Mouse (Mus musculus) kidney, embryonic 16.5 days (tissue): ENCODE measurements around the gene Trim80. TPM values are rescaled to one million over a fixed set of nuclear protein-coding genes. Genes with fewer than 3 reads are reported as not detected.

Source experiments
- ATAC-seq: fragments of 200-750 bp; cut with Nextera tagmentation; 2 replicates; pipeline ENCODE4 v1.8.0; 2017; ENCODE audit warnings: moderate TSS enrichment; ENCODE audit not compliant: low FRiP score, low TSS enrichment
- H3K27ac ChIP-seq: fragments of 300-500 bp; sonication (generic); 2 replicates; pipeline ENCODE4 v1.5.1; 2014; ENCODE audit warnings: low read length
- H3K27me3 ChIP-seq: fragments of 300-500 bp; sonication (generic); 2 replicates; pipeline ENCODE4 v1.6.1; 2014; ENCODE audit warnings: low read length, control low read depth, mixed read lengths; ENCODE audit not compliant: insufficient read depth
- H3K36me3 ChIP-seq: fragments of 300-500 bp; sonication (generic); 2 replicates; pipeline ENCODE4 v1.6.1; 2014; ENCODE audit warnings: low read length, control low read depth, mixed read lengths; ENCODE audit not compliant: insufficient read depth
- H3K4me1 ChIP-seq: fragments of 300-500 bp; sonication (generic); 2 replicates; pipeline ENCODE4 v1.6.1; 2014; ENCODE audit warnings: low read length, control low read depth, mixed read lengths; ENCODE audit not compliant: insufficient read depth
- H3K4me2 ChIP-seq: fragments of 300-500 bp; sonication (generic); replicated peaks from 2 replicates; pipeline ENCODE4 v1.6.1; 2014; ENCODE audit warnings: low read depth, low read length
- H3K4me3 ChIP-seq: fragments of 300-500 bp; sonication (generic); 2 replicates; pipeline ENCODE4 v1.5.1; 2014; ENCODE audit warnings: mild to moderate bottlenecking, low read length
- H3K9ac ChIP-seq: fragments of 300-500 bp; sonication (generic); replicated peaks from 2 replicates; pipeline ENCODE4 v1.6.1; 2014; ENCODE audit warnings: low read length
- H3K9me3 ChIP-seq: fragments of 300-500 bp; sonication (generic); 2 replicates; pipeline ENCODE4 v1.6.1; 2016; ENCODE audit warnings: low read length, control low read depth
- WGBS: fragments of 180-500 bp; shearing (Covaris S2); extraction: QIAGEN DNeasy Blood & Tissue Kit; methylation state at CpG from one replicate; pipeline ENCODE4 v1.1.7; 2014; 5-methylcytosine and 5-hydroxymethylcytosine counted together
- polyA plus RNA-seq: library from polyadenylated mRNA; unstranded; fragments of >200 nt; fragmentation: Nextera tagmentation; extraction: Ambion mirVana; gene quantifications from 2 replicates; pipeline ENCODE4 v1.2.1, GENCODE M21; 2015

Trim80 gene
- polyA plus RNA-seq, 1 experiment from 2014 or later, result 0.12 TPM

DNA sequence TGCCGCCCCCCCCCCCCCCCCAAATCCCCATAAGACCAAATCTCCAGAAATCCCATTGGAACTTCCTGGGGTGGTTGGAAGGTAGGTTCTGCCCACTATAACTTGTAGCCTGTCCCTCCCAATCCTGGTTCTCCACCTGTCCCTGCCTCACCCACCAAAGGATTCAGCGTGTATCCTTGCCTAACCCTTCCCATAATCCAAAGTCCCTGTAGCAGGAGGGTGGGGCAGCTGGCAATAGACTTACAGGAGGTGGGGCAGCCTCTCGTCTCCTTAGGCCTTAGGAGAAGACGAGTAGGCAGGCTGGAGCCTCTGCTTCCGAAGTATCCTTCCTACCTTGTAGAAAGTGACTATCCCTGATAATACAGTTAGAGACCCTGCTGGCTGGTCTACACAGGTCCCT lies 15.8 kb downstream of the Trim80 start:
- Histone ChIP-seq H3K36me3 (no peaks in the 10 kb centered on the region), H3K9me3 (no peaks in the 10 kb centered on the region; the same call in 1 of the 2 replicates), H3K27ac (no peak overlapping the region), H3K27me3 (no peaks in the 10 kb centered on the region), H3K4me1 (peaks cover 3% of the 10 kb centered on the region), H3K4me3 (no peak overlapping the region), H3K4me2 (no peak overlapping the region), H3K9ac (no peak overlapping the region)
- 94% methylated on average over 5 of the region's 5 CpGs for WGBS
- ATAC-seq, result no peak

DNA sequence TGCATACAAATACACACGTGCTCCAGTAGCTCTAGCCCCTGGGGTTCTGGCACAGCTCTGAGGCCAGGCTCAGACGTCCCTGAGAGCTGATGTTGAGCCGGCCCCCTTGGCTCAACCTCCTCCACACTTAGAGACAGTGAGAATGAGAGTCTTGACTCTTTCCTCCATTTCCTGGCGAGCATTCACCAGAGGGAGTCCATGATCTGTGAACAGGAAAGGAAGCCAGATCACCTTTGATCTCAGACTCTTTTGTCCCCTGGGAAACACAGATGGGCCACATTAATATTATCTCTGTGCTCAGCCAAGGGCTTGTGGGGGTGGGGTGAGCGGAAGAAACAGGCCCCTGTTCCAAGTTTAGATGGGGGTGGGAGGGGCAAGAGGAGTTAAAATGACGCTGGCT lies 17.1 kb downstream of the Trim80 start:
- Histone ChIP-seq H3K4me2 (no peak overlapping the region), H3K9ac (no peak overlapping the region), H3K27ac (no peak overlapping the region), H3K36me3 (no peaks in the 10 kb centered on the region), H3K4me1 (peaks cover 3% of the 10 kb centered on the region), H3K27me3 (no peaks in the 10 kb centered on the region), H3K9me3 (no peaks in the 10 kb centered on the region; the same call in 1 of the 2 replicates), H3K4me3 (no peak overlapping the region)
- 28% methylated on average over 6 of the region's 6 CpGs for WGBS
- ATAC-seq, result 0 out of 2 replicates have a peak, but pooled peaks have one; percentile 24

DNA sequence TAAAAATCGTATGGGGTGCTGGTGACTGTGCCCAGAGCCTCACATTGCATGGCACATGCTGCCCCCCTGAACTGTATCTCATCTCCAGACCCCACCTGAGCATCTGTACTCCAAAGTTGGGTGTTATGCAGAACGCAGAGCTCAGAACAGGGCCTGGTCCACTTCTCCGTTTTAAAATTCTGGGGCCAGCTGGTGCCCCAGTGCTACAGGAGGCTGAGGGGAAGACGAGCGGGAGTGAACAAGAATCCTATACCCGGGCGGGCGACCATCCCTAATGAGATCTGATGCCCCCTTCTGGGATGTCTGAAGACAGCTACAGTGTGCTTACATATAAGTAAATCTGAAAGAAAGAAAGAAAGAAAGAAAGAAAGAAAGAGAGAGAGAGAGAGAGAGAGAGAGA lies 20.6 kb downstream of the Trim80 start:
- no peaks in the 10 kb centered on the region for H3K27me3 ChIP-seq
- H3K4me3 ChIP-seq, result no peak overlapping the region
- H3K27ac ChIP-seq, result no peak overlapping the region
- no peaks in the 10 kb centered on the region; the same call in none of the 2 replicates for H3K4me1 ChIP-seq
- no peaks in the 10 kb centered on the region for H3K9me3 ChIP-seq
- H3K36me3 ChIP-seq, result no peaks in the 10 kb centered on the region
- H3K9ac ChIP-seq, result no peak overlapping the region
- 37% methylated on average over 8 of the region's 8 CpGs for WGBS
- H3K4me2 ChIP-seq, result no peak overlapping the region
- no peak for ATAC-seq

DNA sequence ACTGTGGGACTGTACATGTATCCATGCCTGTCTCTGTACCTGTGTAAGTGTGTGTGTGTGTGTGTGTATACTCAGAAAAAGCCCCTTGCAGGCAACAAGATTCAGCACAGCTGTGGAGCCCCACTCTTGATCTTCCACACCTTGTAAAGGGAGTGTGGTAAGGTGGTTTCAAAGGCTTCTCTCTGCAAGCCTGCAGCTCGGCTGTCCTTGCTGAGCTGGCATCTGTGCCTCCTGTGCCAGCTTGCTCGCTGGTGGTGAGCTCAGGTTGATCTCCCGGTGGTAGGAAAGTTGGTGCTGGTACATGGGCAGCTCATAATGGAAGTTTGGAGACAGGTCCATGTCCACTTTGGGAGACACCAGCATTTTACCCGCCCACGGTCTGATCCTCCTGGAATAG lies 21.5 kb downstream of the Trim80 start:
- Histone ChIP-seq H3K9ac (no peak overlapping the region), H3K4me3 (peak overlapping the region; percentile 28; the same call in 1 of the 2 replicates), H3K27me3 (no peaks in the 10 kb centered on the region), H3K36me3 (no peaks in the 10 kb centered on the region), H3K4me2 (0 out of 2 replicates have a peak overlapping the region, but pooled peaks have one; percentile 38), H3K4me1 (no peaks in the 10 kb centered on the region; the same call in none of the 2 replicates), H3K27ac (peak overlapping the region; percentile 8; the same call in 1 of the 2 replicates), H3K9me3 (no peaks in the 10 kb centered on the region)
- WGBS, result 81% methylated on average over 5 of the region's 5 CpGs
- ATAC-seq, result no peak

DNA sequence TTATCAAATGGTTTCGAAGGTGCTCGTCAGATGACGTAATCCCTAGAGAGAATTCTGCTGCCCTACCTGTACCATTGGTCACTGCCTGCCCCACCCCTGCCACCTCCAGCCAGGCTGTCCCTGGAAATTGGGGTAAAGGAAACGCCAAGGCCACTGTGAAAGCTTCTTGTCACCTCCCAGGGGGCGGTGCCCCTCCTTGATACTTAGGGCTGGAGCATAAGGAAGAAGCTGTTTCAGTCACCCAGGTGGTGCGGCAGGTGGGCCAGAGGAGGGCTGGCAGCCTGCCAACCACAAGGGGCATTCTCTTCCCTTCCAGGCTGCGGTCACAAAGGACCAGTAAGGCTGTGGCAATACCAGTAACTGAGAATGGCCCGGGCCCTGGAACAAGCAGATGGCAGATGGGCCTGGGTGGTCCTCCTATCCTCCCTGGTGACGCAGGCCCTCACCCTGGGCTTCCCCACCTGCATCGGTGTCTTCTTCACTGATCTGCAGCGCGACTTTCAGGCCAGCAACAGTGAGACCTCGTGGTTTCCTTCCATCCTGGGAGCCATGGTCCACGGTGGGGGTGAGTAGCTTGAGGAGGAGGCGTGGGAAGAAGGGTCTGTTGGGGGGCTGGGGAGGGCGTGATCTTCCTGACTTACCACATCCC lies 22.0 kb downstream of the Trim80 start, which contains the start of gene Slc16a5:
Gene Slc16a5 (plus strand): TSS at position 232 of the 649 bp plus-strand sequence.
- no peaks in the 10 kb centered on the region for H3K9me3 ChIP-seq
- peak within 1 kb of the TSS; percentile 39; the same call in 1 of the 2 replicates for H3K9ac ChIP-seq
- H3K4me1 ChIP-seq, result peaks cover 2% of the 10 kb centered on the region; the same call in 1 of the 2 replicates
- no peaks in the 10 kb centered on the region for H3K36me3 ChIP-seq
- peak within 1 kb of the TSS; percentile 38 for H3K4me2 ChIP-seq
- 64% methylated on average over 16 of the region's 16 CpGs for WGBS
- H3K27me3 ChIP-seq, result no peaks in the 10 kb centered on the region
- H3K27ac ChIP-seq, result peak within 1 kb of the TSS; percentile 66; the same call in 1 of the 2 replicates
- 0 out of 2 replicates have a peak, but pooled peaks have one; percentile 35 for ATAC-seq
- H3K4me3 ChIP-seq, result peak within 1 kb of the TSS; percentile 28

DNA sequence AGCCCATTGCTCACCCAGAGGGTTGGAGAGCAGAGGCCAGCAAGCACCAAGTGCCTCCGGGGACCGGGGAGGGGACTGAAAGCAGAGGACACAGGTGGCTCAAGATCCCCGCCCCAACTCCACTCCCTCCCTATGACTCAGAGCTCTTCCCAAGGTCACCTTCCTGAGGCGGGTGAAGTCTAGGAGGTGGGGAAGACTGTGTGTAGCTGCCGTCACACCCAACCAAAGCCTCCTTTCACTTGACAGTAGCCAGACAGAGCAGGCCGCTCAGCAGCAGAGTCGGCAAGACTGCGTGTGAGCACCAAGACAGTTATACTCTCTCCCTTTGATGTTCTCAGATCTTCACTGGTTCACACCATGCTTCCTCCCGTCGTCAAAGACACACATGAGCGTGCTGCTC lies 23.1 kb downstream of the Trim80 start:
- 59% methylated on average over 11 of the region's 11 CpGs for WGBS
- no peak for ATAC-seq
- H3K4me1 ChIP-seq, result peaks cover 3% of the 10 kb centered on the region; the same call in 1 of the 2 replicates
- peak overlapping the region; percentile 38 for H3K4me2 ChIP-seq
- peak overlapping the region; percentile 66 for H3K27ac ChIP-seq
- H3K27me3 ChIP-seq, result no peaks in the 10 kb centered on the region
- peak overlapping the region; percentile 28 for H3K4me3 ChIP-seq
- H3K36me3 ChIP-seq, result no peaks in the 10 kb centered on the region
- H3K9me3 ChIP-seq, result no peaks in the 10 kb centered on the region
- peak overlapping the region; percentile 39; the same call in 1 of the 2 replicates for H3K9ac ChIP-seq

DNA sequence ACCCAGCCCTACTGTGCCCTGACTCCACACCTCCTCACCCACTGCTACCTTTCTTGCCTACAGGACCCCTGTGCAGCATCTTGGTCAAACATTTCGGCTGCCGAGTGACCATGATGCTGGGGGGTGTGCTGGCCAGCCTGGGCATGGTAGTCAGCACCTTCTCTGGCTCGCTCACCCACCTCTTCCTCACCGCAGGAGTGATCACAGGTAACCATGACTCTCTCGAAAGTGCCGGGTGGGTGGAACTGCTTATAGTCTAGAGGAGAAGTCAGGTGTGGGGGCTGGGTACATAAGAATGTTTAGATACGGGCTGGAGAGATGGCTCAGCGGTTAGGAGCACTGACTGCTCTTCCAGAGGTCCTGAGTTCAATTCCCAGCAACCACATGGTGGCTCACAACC lies 24.5 kb downstream of the Trim80 start:
- no peak overlapping the region for H3K27ac ChIP-seq
- H3K36me3 ChIP-seq, result no peaks in the 10 kb centered on the region
- no peak for ATAC-seq
- 0 out of 2 replicates have a peak overlapping the region, but pooled peaks have one; percentile 38 for H3K4me2 ChIP-seq
- H3K4me3 ChIP-seq, result no peak overlapping the region
- H3K9ac ChIP-seq, result no peak overlapping the region
- no peaks in the 10 kb centered on the region for H3K27me3 ChIP-seq
- 79% methylated on average over 8 of the region's 8 CpGs for WGBS
- H3K9me3 ChIP-seq, result no peaks in the 10 kb centered on the region
- peaks cover 3% of the 10 kb centered on the region; the same call in 1 of the 2 replicates for H3K4me1 ChIP-seq

DNA sequence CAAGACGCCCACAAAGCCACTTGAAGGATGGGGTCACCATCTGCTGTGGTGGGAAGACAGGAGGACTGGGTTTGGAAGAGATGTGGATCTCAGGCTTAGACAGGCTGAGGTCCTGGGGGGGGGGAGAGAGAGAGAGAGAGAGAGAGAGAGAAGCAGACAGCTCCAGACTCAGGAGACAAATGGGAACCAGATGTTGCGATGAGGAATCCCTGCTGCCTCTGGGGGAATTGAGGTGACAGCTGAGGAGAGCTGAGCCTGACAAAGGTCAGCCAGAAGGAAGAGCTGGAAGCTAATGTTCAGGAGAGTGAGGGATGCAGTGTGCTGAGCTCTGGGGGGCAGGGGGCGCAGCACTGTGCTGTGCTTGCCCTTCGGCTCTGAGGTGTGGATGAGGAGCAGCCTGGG lies 26.9 kb downstream of the Trim80 start:
- no peak overlapping the region for H3K27ac ChIP-seq
- ATAC-seq, result no peak
- peaks cover 3% of the 10 kb centered on the region; the same call in 1 of the 2 replicates for H3K4me1 ChIP-seq
- H3K4me3 ChIP-seq, result no peak overlapping the region
- H3K9me3 ChIP-seq, result no peaks in the 10 kb centered on the region
- no peak overlapping the region for H3K4me2 ChIP-seq
- WGBS, result 15% methylated on average over 4 of the region's 4 CpGs
- H3K9ac ChIP-seq, result no peak overlapping the region
- H3K36me3 ChIP-seq, result 0 out of 2 replicates have a peak, but pooled peaks cover 3% of the 10 kb centered on the region
- no peaks in the 10 kb centered on the region for H3K27me3 ChIP-seq

DNA sequence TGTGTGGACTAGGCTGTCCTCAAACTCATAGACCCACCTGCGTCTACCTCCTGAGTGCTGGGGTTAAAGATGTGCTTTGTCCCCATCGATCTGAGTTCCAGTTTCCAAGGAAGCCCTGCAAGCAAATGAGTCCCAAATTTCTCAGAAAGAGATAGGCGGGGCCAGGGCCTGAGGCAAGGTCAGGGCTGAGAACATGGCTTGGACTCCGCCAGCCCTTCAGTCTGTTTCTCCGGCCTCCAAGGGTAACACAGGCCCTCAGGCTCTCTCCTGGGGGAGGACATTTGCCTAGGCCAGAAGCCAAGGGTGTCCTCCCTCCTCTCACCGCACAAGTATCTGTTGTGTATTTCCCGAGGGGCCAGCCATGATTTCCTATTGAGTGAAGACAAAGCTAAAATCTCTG lies 31.8 kb downstream of the Trim80 start:
- Histone ChIP-seq H3K9me3 (no peaks in the 10 kb centered on the region), H3K4me2 (no peak overlapping the region), H3K36me3 (0 out of 2 replicates have a peak, but pooled peaks cover 3% of the 10 kb centered on the region), H3K4me3 (no peak overlapping the region), H3K9ac (no peak overlapping the region), H3K27me3 (no peaks in the 10 kb centered on the region), H3K27ac (no peak overlapping the region), H3K4me1 (peaks cover 41% of the 10 kb centered on the region)
- ATAC-seq, result no peak
- WGBS, result 83% methylated on average over 7 of the region's 7 CpGs
